Mouse (Mus musculus) midbrain, embryonic 16.5 days (tissue): ENCODE measurements around the gene Olfr786. TPM values are rescaled to one million over a fixed set of nuclear protein-coding genes. Genes with fewer than 3 reads are reported as not detected.

Source experiments
- ATAC-seq: fragments of 200-750 bp; cut with Nextera tagmentation; 2 replicates; pipeline ENCODE4 v1.8.0; 2017; ENCODE audit warnings: moderate TSS enrichment
- H3K27ac ChIP-seq: fragments of 300-500 bp; sonication (generic); 2 replicates; pipeline ENCODE4 v1.5.1; 2014; ENCODE audit warnings: mild to moderate bottlenecking, low read length, mixed read lengths
- H3K27me3 ChIP-seq: fragments of 300-500 bp; sonication (generic); 2 replicates; pipeline ENCODE4 v1.6.1; 2014; ENCODE audit warnings: low read depth, low read length, mixed read lengths; ENCODE audit not compliant: control insufficient read depth, insufficient read depth
- H3K36me3 ChIP-seq: fragments of 300-500 bp; sonication (generic); 2 replicates; pipeline ENCODE4 v1.6.1; 2014; ENCODE audit warnings: mild to moderate bottlenecking, low read length, moderate library complexity, mixed read lengths; ENCODE audit not compliant: control insufficient read depth, insufficient read depth
- H3K4me1 ChIP-seq: fragments of 300-500 bp; sonication (generic); 2 replicates; pipeline ENCODE4 v1.6.1; 2014; ENCODE audit warnings: mild to moderate bottlenecking, low read length, mixed read lengths; ENCODE audit not compliant: control insufficient read depth, insufficient read depth
- H3K4me2 ChIP-seq: fragments of 300-500 bp; sonication (generic); 2 replicates; pipeline ENCODE4 v1.6.1; 2014; ENCODE audit warnings: mild to moderate bottlenecking, low read length, mixed read lengths
- H3K4me3 ChIP-seq: fragments of 300-500 bp; sonication (generic); 2 replicates; pipeline ENCODE4 v1.5.1; 2014; ENCODE audit warnings: low read depth, mild to moderate bottlenecking, low read length, moderate library complexity, mixed read lengths
- H3K9ac ChIP-seq: fragments of 300-500 bp; sonication (generic); 2 replicates; pipeline ENCODE4 v1.6.1; 2014; ENCODE audit warnings: low read depth, low read length, mixed read lengths
- H3K9me3 ChIP-seq: fragments of 300-500 bp; sonication (generic); replicated peaks from 2 replicates; pipeline ENCODE4 v1.6.1; 2014; ENCODE audit warnings: mild to moderate bottlenecking, low read length, mixed read lengths; ENCODE audit not compliant: control insufficient read depth, poor library complexity, severe bottlenecking
- WGBS: fragments of 180-500 bp; shearing (Covaris S2); extraction: QIAGEN DNeasy Blood & Tissue Kit; methylation state at CpG from one replicate; pipeline ENCODE4 v1.1.7; 2014; 5-methylcytosine and 5-hydroxymethylcytosine counted together
- polyA plus RNA-seq: library from polyadenylated mRNA; unstranded; fragments of >200 nt; fragmentation: Nextera tagmentation; extraction: Ambion mirVana; gene quantifications from 2 replicates; pipeline ENCODE4 v1.2.1, GENCODE M21; 2015

Olfr786 gene
- not detected in 2 replicates for polyA plus RNA-seq

DNA sequence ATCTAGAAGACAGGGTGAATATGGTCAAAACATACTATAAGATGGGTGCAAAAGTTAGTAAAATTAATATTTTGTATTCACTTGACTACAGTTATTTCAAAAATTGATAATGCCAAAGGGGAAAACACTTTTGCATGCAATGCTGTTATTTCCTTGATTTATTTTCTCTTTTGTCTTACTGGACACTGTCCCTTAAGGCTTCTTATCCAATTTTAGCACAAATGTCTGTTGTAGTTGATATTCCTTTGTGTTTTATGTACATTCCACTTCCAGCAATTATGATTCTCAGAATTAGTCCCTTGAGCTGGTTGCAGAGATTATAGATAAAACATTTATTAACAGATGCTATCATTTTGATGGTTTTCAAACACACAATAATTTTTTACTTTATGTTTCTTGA lies at the start of gene Olfr786:
Gene Olfr786 (plus strand): TSS at position 301 of the 400 bp plus-strand sequence.
- H3K27me3 ChIP-seq: no peaks in the 10 kb centered on the region
- no peaks in the 10 kb centered on the region for H3K4me1 ChIP-seq
- no peak within 1 kb of the TSS for H3K4me2 ChIP-seq
- H3K9me3 ChIP-seq: no peaks in the 10 kb centered on the region
- no peak for ATAC-seq
- no peak within 1 kb of the TSS for H3K9ac ChIP-seq
- H3K4me3 ChIP-seq: no peak within 1 kb of the TSS
- no peaks in the 10 kb centered on the region for H3K36me3 ChIP-seq
- no peak within 1 kb of the TSS for H3K27ac ChIP-seq

DNA sequence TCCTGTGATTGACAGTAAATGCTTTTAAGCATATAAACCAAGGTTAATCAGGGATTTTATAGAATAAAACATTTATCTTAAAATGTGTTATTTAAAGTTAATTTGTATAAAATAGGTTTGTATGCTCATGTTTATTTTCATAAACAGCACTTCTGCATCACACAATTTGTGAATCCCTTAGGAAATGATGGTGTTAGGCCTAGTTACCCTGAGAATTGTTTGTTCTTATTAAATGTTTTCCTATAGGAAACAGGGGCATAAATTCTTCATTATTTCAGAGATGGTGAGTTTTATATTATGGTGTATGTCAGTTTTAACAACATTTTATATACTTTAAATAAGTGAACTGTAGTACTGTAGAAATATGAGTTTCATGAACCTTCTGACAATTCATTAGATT lies 43.3 kb upstream of the Olfr786 start, which contains the start of gene Olfr784:
Gene Olfr784 (plus strand): TSS at position 301 of the 400 bp plus-strand sequence.
- ATAC-seq: no peak
- Histone ChIP-seq H3K27me3 (no peaks in the 10 kb centered on the region), H3K27ac (no peak within 1 kb of the TSS), H3K9me3 (no peaks in the 10 kb centered on the region), H3K4me1 (no peaks in the 10 kb centered on the region), H3K4me2 (no peak within 1 kb of the TSS), H3K4me3 (no peak within 1 kb of the TSS), H3K9ac (no peak within 1 kb of the TSS), H3K36me3 (no peaks in the 10 kb centered on the region)

DNA sequence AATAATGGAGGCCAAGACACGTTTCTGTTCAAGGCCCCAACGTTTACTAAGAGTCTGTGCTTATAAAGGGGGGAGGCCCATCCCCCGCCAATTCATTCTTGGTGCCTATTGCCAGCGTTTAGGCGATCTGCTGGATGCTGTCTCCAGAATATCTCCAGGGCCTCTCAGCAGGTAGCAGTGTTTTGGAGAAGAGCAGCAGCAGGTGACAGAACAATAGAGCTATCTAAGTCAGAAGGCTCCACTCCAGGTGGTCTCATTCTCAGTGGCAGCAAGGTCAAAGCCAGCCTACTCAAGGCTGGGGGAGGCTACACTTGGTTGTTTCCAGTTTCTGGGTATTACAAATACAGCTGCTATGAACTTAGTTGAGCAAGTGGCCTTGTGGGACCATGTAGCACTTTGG lies 26.2 kb upstream of the Olfr786 start:
- Histone ChIP-seq H3K4me1 (no peaks in the 10 kb centered on the region), H3K36me3 (no peaks in the 10 kb centered on the region), H3K9me3 (no peaks in the 10 kb centered on the region), H3K27me3 (no peaks in the 10 kb centered on the region), H3K9ac (no peak overlapping the region), H3K4me2 (no peak overlapping the region), H3K4me3 (no peak overlapping the region), H3K27ac (no peak overlapping the region)
- 40% methylated on average over 5 of the region's 5 CpGs for WGBS
- ATAC-seq: no peak

DNA sequence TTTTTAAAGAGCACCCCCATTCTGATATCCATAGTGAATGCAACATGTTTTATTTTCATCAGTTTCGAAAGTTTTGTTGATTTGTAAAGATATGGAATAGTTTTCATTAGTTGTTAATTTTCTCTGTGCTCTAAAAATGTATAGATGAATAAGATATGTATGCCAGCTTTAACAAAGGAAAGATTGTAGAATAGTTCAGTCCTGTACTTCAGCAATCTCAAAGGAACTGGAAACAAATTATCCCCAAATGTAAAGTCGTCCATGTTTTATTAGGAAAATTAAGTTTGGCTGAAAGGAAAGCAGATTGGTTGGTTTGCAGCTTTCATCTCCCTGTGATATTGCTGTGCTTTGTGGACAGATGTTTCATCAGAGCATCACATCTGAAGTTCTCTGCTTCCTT lies 22.0 kb upstream of the Olfr786 start, which contains the start of gene Olfr785:
Gene Olfr785 (plus strand): TSS at position 301 of the 400 bp plus-strand sequence.
- H3K4me1 ChIP-seq: no peaks in the 10 kb centered on the region
- no peak within 1 kb of the TSS for H3K27ac ChIP-seq
- ATAC-seq: no peak
- H3K4me2 ChIP-seq: no peak within 1 kb of the TSS
- no peaks in the 10 kb centered on the region for H3K9me3 ChIP-seq
- no peaks in the 10 kb centered on the region for H3K27me3 ChIP-seq
- 72% methylated on average over 2 of the region's 2 CpGs for WGBS
- H3K4me3 ChIP-seq: no peak within 1 kb of the TSS
- no peak within 1 kb of the TSS for H3K9ac ChIP-seq
- H3K36me3 ChIP-seq: no peaks in the 10 kb centered on the region

DNA sequence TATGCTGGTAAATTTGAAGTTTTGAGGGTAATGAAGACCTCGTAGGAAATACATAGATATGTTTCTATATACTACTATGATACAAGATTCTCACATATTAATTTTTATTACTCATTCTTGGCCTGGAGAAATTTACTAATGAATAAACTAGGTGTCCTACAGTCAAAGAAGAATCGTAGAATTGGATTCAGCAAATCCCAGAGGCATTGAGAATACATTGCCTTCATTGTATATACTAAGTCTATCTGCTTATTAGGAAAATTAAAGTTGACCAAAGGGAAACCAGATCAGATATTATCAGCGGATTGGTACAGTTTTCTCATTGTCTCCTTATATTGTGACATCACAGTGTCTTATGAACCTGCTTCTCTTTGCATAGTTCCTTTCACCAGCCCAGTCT lies 34.5 kb downstream of the Olfr786 start, which contains the start of gene Olfr787:
Gene Olfr787 (plus strand): TSS at position 301 of the 400 bp plus-strand sequence.
- Histone ChIP-seq H3K4me3 (no peak within 1 kb of the TSS), H3K27me3 (no peaks in the 10 kb centered on the region), H3K9me3 (no peaks in the 10 kb centered on the region), H3K4me1 (no peaks in the 10 kb centered on the region), H3K4me2 (no peak within 1 kb of the TSS), H3K27ac (no peak within 1 kb of the TSS), H3K36me3 (no peaks in the 10 kb centered on the region), H3K9ac (no peak within 1 kb of the TSS)
- no peak for ATAC-seq
- 81% methylated on average over 3 of the region's 3 CpGs for WGBS

DNA sequence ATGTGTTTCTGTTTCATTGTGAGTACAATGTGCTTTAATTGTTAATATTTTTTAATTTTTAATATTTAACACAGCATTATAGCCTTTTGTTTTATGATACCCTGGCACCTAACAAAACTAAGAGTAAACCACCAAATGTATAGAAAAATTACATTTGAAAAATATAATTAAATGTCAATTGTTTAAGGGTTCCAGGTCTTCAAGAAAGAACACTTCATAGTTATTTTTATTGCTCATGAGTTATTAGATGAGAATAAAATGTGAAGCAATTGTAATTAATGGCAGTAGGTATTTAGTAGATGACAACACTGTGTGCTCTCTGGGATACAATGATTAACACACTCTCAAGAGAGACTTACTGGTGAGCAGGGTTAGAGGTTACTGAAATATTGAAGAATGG lies 43.6 kb downstream of the Olfr786 start, which contains the start of gene Olfr788:
Gene Olfr788 (plus strand): TSS at position 301 of the 400 bp plus-strand sequence.
- Histone ChIP-seq H3K36me3 (no peaks in the 10 kb centered on the region), H3K4me3 (no peak within 1 kb of the TSS), H3K27ac (no peak within 1 kb of the TSS), H3K27me3 (no peaks in the 10 kb centered on the region), H3K4me2 (no peak within 1 kb of the TSS), H3K9me3 (no peaks in the 10 kb centered on the region), H3K9ac (no peak within 1 kb of the TSS), H3K4me1 (no peaks in the 10 kb centered on the region)
- no peak for ATAC-seq

DNA sequence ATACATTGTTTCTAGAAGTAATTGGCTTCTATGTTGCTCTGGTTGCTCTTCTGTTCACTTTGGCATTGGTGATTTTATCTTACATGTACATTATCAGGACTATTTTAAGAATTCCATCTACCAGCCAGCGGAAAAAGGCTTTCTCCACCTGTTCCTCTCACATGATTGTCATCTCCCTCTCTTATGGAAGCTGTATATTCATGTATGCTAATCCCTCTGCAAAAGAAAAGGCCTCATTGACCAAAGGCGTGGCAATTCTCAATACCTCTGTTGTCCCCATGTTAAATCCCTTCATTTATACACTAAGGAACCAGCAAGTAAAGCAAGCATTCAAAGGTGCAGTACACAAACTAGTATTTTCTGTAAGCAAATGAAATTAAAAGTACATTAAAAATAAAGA lies 46.1 kb downstream of the Olfr786 start:
- Histone ChIP-seq H3K9me3 (no peaks in the 10 kb centered on the region), H3K4me2 (no peak overlapping the region), H3K27me3 (no peaks in the 10 kb centered on the region), H3K27ac (no peak overlapping the region), H3K9ac (no peak overlapping the region), H3K36me3 (no peaks in the 10 kb centered on the region), H3K4me3 (no peak overlapping the region), H3K4me1 (no peaks in the 10 kb centered on the region)
- 26% methylated on average over 2 of the region's 2 CpGs for WGBS
- no peak for ATAC-seq

DNA sequence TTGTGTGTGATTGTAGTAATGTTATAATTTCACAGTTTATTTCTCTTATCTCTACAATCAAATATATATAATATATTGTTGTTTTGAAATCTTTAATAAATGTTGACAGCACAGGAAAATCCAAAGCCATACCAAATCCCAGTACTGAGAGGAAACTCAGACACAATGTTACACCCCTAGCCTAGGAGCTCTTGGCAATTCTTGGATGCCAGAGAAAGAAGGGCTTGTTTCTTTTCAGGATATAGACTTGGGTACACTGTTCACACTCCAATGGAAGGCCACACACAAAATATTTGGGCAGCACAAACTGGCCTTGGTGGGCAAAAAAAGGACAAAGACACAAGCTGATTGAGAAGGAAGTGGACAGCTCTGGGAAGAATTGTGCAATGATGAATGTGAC lies 46.6 kb downstream of the Olfr786 start:
- H3K9me3 ChIP-seq: no peaks in the 10 kb centered on the region
- ATAC-seq: no peak
- no peak overlapping the region for H3K9ac ChIP-seq

DNA sequence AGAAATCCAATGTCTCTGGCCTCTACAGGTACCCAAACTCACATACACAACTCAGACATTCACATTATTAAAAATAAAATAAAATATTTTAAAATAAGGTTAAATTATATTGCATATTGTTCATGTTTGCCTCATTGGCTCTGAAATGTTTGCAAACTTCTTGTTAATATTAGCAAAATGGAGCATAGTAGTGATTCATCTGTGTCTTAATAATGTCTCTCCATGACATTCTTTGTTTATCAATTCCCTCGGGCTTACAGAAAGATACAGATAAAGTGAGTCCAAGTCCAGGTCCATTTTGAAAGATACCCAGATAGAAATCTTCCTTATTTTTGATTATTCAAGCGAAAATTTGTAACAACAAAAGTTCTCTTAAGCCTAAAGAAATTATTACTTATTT lies 57.3 kb downstream of the Olfr786 start, which contains the start of gene Olfr789:
Gene Olfr789 (plus strand): TSS at position 301 of the 400 bp plus-strand sequence.
- Histone ChIP-seq H3K36me3 (no peaks in the 10 kb centered on the region), H3K9ac (no peak within 1 kb of the TSS), H3K4me3 (no peak within 1 kb of the TSS), H3K4me2 (no peak within 1 kb of the TSS), H3K9me3 (0 out of 2 replicates have a peak, but pooled peaks cover 3% of the 10 kb centered on the region), H3K27ac (no peak within 1 kb of the TSS), H3K27me3 (no peaks in the 10 kb centered on the region), H3K4me1 (no peaks in the 10 kb centered on the region)
- 66% methylated on average over 2 of the region's 2 CpGs for WGBS
- ATAC-seq: no peak

More for the DNA sequence above, 46.6 kb downstream of the Olfr786 start:
- H3K4me2 ChIP-seq: no peak overlapping the region
- H3K4me3 ChIP-seq: no peak overlapping the region
- no peaks in the 10 kb centered on the region for H3K27me3 ChIP-seq
- no peaks in the 10 kb centered on the region for H3K36me3 ChIP-seq
- H3K4me1 ChIP-seq: no peaks in the 10 kb centered on the region
- no peak overlapping the region for H3K27ac ChIP-seq
